Mouse (Mus musculus) heart, adult 2 months (tissue): ENCODE measurements around the gene Ago4. TPM values are rescaled to one million over a fixed set of nuclear protein-coding genes. Genes with fewer than 3 reads are reported as not detected.

ENCODE experiments used
- DNase-seq, 2 experiments: peaks; one replicate each; pipeline ENCODE4 v3.0.0; 2021
- H3K27ac ChIP-seq: fragments of 200-600 bp; 2 replicates; pipeline ENCODE4 v1.8.1; 2022
- H3K27me3 ChIP-seq: fragments of 200-500 bp; 2 replicates; pipeline ENCODE4 v1.6.1; 2012; ENCODE audit warnings: mild to moderate bottlenecking, low read length, inconsistent platforms, mixed read lengths; ENCODE audit not compliant: control insufficient read depth, insufficient read depth
- H3K36me3 ChIP-seq: fragments of 200-500 bp; 2 replicates; pipeline ENCODE4 v1.6.1; 2012; ENCODE audit warnings: low read length, inconsistent platforms; ENCODE audit not compliant: control insufficient read depth, insufficient read depth
- H3K4me1 ChIP-seq: fragments of 200-500 bp; 2 replicates; pipeline ENCODE4 v1.6.1; 2011; ENCODE audit warnings: low read length; ENCODE audit not compliant: control insufficient read depth, insufficient read depth
- H3K4me3 ChIP-seq: fragments of 200-600 bp; 2 replicates; pipeline ENCODE4 v1.8.1; 2022
- H3K79me2 ChIP-seq: fragments of 200-500 bp; replicated peaks from 2 replicates; pipeline ENCODE4 v1.6.1; 2012; ENCODE audit warnings: mild to moderate bottlenecking, inconsistent platforms, low read length, moderate library complexity, mixed read lengths; ENCODE audit not compliant: control insufficient read depth, insufficient read depth
- H3K9ac ChIP-seq: fragments of 200-500 bp; 2 replicates; pipeline ENCODE4 v1.6.1; 2012; ENCODE audit warnings: low read depth, mild to moderate bottlenecking, control low read depth, inconsistent platforms, low read length, mixed read lengths
- CTCF ChIP-seq: fragments of 200-600 bp; IDR thresholded peaks from 2 replicates; pipeline ENCODE4 v1.8.1; 2022; ENCODE audit warnings: antibody characterized with exemption, mild to moderate bottlenecking, moderate library complexity
- EP300 ChIP-seq: fragments of 200-500 bp; IDR thresholded peaks from 2 replicates; pipeline ENCODE4 v1.6.1; 2011; ENCODE audit warnings: low read depth, low read length, control low read depth; ENCODE audit not compliant: insufficient read depth
- POLR2A ChIP-seq: fragments of 200-500 bp; IDR thresholded peaks from 2 replicates; pipeline ENCODE4 v1.6.1; 2011; ENCODE audit warnings: mild to moderate bottlenecking, low read depth, low read length, control low read depth; ENCODE audit not compliant: insufficient read depth
- WGBS: fragments of 180-500 bp; shearing (Covaris S2); methylation state at CpG from one replicate; pipeline ENCODE4 v1.1.7; 2018; 5-methylcytosine and 5-hydroxymethylcytosine counted together
- intact Hi-C: fragments of 180-260 bp; cut with DNase I; formaldehyde crosslinking; loops from one replicate; pipeline ENCODE4 v1.15.1; 2025
- polyA plus RNA-seq: library from polyadenylated mRNA; depleted of rRNA; stranded (reverse); fragments of >200 nt; gene quantifications from 2 replicates; pipeline ENCODE4 v1.2.3, GENCODE M21; 2012
- total RNA-seq, 2 experiments: library from RNA; stranded (reverse); gene quantifications; 2 replicates each; pipeline ENCODE4 v1.2.3; 2021

Gene Ago4
- total and polyA plus RNA-seq, 3 experiments = 2.2 to 11.7 (median 9.6) TPM

GRCm38 (mm10) chr4:126563798-126564197, 30.5 kb upstream of the Ago4 start:
- no peak for TF ChIP-seq CTCF
- no peak for TF ChIP-seq POLR2A
- TF ChIP-seq EP300 = no peak
- Histone ChIP-seq H3K27ac (no peak overlapping the region), H3K79me2 (no peaks in the 10 kb centered on the region), H3K4me3 (no peak overlapping the region), H3K4me1 (no peaks in the 10 kb centered on the region), H3K27me3 (no peaks in the 10 kb centered on the region), H3K36me3 (no peaks in the 10 kb centered on the region), H3K9ac (no peak overlapping the region)
- WGBS = 89% methylated on average over 6 of the region's 6 CpGs
- no peak for DNase-seq
- intact Hi-C loops = no loop called here

GRCm38 (mm10) chr4:126556809-126557711, 23.8 kb upstream of the Ago4 start, which contains the start of gene Clspn:
Gene Clspn, plus strand, starts transcription at chr4:126556935.
- H3K27ac ChIP-seq = no peak within 1 kb of the TSS
- 1% methylated on average over 54 of the region's 54 CpGs for WGBS

GRCm38 (mm10) chr4:126554462-126554861, 21.2 kb upstream of the Ago4 start:
- no peak for TF ChIP-seq EP300
- peak; percentile 81 for TF ChIP-seq CTCF
- H3K4me3 ChIP-seq = no peak overlapping the region
- no peaks in the 10 kb centered on the region for H3K4me1 ChIP-seq
- no peaks in the 10 kb centered on the region for H3K79me2 ChIP-seq
- no peak overlapping the region for H3K9ac ChIP-seq
- no peaks in the 10 kb centered on the region for H3K36me3 ChIP-seq
- intact Hi-C loops = loop anchor here (1.0 to 10.0 kb wide), 4 partner anchors 48 to 690 kb away; partner anchors contain the start of gene Smim12
- WGBS = 33% methylated on average over 3 of the region's 3 CpGs
- no peaks in the 10 kb centered on the region for H3K27me3 ChIP-seq
- no peak overlapping the region for H3K27ac ChIP-seq
- no peak for DNase-seq

More at GRCm38 (mm10) chr4:126556809-126557711, 23.8 kb upstream of the Ago4 start, which contains the start of gene Clspn:
- H3K9ac ChIP-seq = peak within 1 kb of the TSS; percentile 47
- peak; percentile 89 for DNase-seq
- H3K4me1 ChIP-seq = no peaks in the 10 kb centered on the region
- H3K27me3 ChIP-seq = no peaks in the 10 kb centered on the region
- TF ChIP-seq CTCF = 0 out of 2 replicates have a peak, but pooled peaks have one; percentile 6
- no peak for TF ChIP-seq EP300
- TF ChIP-seq POLR2A = no peak
- no peaks in the 10 kb centered on the region for H3K36me3 ChIP-seq
- H3K79me2 ChIP-seq = no peaks in the 10 kb centered on the region
- intact Hi-C loops = loop anchor here (5.0 to 10.0 kb wide), 2 partner anchors 120 to 688 kb away; partner anchors contain the start of genes Psmb2 and Smim12
- peak within 1 kb of the TSS; percentile 76 for H3K4me3 ChIP-seq

- Histone ChIP-seq H3K36me3 (no peaks in the 10 kb centered on the region), H3K27me3 (no peaks in the 10 kb centered on the region), H3K4me1 (no peaks in the 10 kb centered on the region), H3K27ac (no peak overlapping the region), H3K9ac (no peak overlapping the region), H3K4me3 (no peak overlapping the region), H3K79me2 (no peaks in the 10 kb centered on the region)
- no peak for DNase-seq
- intact Hi-C loops = loop anchor here (1.0 to 10.0 kb wide), 4 partner anchors 49 to 691 kb away; partner anchors contain the start of gene Smim12
- TF ChIP-seq EP300 (no peak), POLR2A (no peak), CTCF (peak; percentile 27; the same call in 1 of the 2 replicates)
- 73% methylated on average over 1 of the region's 1 CpGs for WGBS
Observed at GRCm38 (mm10) chr4:126553685-126554084, 20.4 kb upstream of the Ago4 start.

GRCm38 (mm10) chr4:126553105-126553504, 19.8 kb upstream of the Ago4 start:
- H3K36me3 ChIP-seq = no peaks in the 10 kb centered on the region
- H3K27me3 ChIP-seq = no peaks in the 10 kb centered on the region
- H3K79me2 ChIP-seq = no peaks in the 10 kb centered on the region
- no peak for DNase-seq
- WGBS = 47% methylated on average over 8 of the region's 8 CpGs
- no peak overlapping the region for H3K9ac ChIP-seq
- intact Hi-C loops = loop anchor here (5.0 to 10.0 kb wide), 2 partner anchors 49 to 692 kb away; partner anchors contain the start of gene Smim12
- no peaks in the 10 kb centered on the region for H3K4me1 ChIP-seq
- no peak overlapping the region for H3K4me3 ChIP-seq
- TF ChIP-seq POLR2A (no peak), CTCF (no peak)
- H3K27ac ChIP-seq = no peak overlapping the region

- intact Hi-C loops = loop anchor here (5.0 to 10.0 kb wide), 2 partner anchors 50 to 693 kb away; partner anchors contain the start of gene Smim12
- WGBS = 59% methylated on average over 7 of the region's 7 CpGs
Observed at GRCm38 (mm10) chr4:126552136-126552535, 18.9 kb upstream of the Ago4 start.

More at GRCm38 (mm10) chr4:126552136-126552535, 18.9 kb upstream of the Ago4 start:
- no peaks in the 10 kb centered on the region for H3K4me1 ChIP-seq
- H3K9ac ChIP-seq = no peak overlapping the region
- no peaks in the 10 kb centered on the region for H3K27me3 ChIP-seq
- no peak for DNase-seq
- H3K27ac ChIP-seq = no peak overlapping the region
- no peak overlapping the region for H3K4me3 ChIP-seq
- H3K79me2 ChIP-seq = no peaks in the 10 kb centered on the region
- no peak for TF ChIP-seq CTCF
- no peak for TF ChIP-seq EP300
- TF ChIP-seq POLR2A = no peak
- H3K36me3 ChIP-seq = no peaks in the 10 kb centered on the region
